Mouse (Mus musculus): ENCODE data around the gene Hoga1.
A peak's percentile ranks its signal among the peaks of the same experiment; 100 is the strongest.
"Not testable (repeated sequence)": the region's sequence is repeated elsewhere in the genome, so short reads cannot be mapped to it uniquely, and the experiment has no call there.

The Hoga1 gene

DNA sequence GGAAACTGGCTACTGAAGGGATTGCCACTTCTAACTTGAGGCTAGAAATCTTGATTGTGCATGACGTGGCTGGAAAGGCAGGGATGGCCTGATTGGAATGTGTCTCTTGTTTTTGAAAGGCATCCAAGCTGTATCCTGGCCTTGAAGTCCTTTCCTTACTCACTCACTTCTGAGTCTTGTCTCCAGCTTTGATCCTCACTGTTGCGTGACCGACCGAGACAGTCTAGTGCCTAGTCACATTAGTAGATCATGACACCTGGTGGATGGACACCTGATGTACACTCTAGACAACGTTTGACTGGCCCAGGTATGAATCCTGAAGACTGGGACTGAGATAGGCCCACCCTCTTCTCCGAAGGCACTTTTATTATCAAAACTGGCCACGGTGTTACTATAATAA lies 27.4 kb downstream of the Hoga1 start:
- DNase-seq, result peak; percentile 69 to 76

- no peak for DNase-seq
These were observed 29.6 kb downstream of the Hoga1 start for GRCm38 (mm10) chr19:42075051-42075450.

- no peak for DNase-seq
These were observed 30.6 kb downstream of the Hoga1 start for GRCm38 (mm10) chr19:42075992-42076391.

DNA sequence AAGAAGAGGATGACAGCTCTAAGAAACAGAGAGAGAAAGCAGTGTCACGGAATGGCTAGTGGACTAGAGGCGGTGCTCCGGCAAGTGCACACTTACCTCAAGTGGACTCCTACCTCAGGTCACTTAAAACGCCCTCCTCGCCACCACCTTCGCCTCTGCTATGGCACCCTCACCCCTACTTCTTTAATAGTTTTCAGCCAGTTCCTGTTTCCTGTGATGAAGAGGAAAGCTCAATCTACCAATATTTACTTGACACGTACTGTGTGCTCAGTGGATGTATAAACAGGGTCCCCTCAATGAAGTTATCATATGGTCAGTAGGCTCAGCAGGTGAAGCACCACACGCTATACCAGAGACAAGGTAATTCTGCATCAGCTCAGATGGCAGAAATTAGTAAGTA lies 33.2 kb downstream of the Hoga1 start:
- no peak for DNase-seq

DNA sequence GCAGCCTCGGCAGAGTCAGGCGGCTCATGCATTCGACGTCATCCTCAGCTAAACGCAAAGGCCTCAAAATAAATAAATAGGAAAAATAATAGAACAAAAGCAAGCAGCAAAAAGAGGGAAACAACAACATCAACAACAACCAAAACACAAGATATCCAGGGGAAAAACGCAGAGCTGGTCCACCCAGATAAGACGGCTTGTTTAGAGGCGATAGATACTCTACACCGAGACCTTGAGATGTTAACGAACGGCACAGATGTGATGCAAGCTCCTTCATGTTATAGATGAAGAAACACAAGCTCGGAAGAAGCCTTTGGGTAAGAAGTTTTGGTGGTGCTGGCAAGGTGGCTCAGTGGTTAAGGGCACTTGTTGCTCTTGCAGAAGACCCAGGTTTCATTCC lies 33.6 kb downstream of the Hoga1 start:
- DNase-seq, result no peak

DNA sequence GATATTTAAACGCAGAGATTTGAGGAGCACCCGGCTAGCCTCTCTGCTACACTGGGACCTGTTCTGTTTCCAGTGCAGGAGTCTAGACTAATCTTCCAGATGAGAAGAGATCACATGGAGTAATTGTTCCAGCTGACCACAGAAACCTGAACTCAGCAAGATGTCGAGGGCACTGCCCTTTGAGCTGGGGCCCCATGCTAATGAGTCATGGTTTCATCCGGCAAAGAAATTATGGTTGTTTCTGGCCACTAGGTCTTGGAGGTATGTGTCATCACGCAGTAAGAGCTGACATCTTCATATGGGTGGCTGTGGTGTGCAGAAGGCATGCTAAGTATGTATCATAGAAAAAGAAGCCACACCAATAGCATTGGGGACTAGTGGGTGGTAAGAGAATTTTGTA lies 34.5 kb downstream of the Hoga1 start:
- peak in 1 of 2 experiments; percentile 56 for DNase-seq

DNA sequence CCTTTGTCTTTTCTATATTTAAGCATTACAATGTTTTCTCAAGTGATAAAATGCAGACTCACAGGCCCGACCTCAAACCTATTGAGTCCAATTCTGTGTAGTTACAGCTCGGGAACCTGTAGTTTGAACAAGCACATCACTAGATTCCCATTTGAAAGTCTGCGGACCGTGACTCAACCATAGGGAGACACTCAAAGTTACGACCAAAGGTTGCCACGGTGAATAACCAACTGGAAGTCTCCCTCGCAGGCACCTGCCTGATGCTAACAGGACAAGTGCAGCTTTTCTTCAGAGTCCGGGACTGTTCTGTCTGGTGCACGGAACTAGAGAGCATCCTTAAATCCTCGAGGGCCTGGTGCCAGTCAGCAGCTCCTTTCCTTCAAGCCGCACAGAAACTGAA lies 35.1 kb downstream of the Hoga1 start:
- DNase-seq, result no peak

GRCm38 (mm10) chr19:42081613-42082012 lies 36.2 kb downstream of the Hoga1 start:
- DNase-seq, result not testable (repeated sequence)

DNA sequence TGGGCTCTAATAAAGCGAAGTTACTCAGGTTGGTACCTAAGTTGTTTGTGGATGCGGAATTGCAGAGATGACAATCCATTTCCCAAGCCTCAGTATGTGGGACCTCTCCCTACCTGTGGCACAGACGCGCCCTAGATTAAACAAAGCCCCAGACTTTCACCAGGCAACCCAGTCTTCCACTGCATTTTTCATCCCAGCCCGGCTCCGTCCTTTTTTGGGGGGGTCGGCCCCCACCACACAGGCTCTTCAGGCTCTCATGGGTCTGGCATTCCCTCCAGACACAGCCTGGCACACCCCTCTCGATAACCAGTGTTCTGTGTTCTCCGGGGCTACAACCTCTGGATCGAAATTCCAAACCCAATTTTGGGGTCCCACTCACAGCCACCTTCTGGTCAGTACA lies 40.3 kb downstream of the Hoga1 start:
- no peak for DNase-seq

DNA sequence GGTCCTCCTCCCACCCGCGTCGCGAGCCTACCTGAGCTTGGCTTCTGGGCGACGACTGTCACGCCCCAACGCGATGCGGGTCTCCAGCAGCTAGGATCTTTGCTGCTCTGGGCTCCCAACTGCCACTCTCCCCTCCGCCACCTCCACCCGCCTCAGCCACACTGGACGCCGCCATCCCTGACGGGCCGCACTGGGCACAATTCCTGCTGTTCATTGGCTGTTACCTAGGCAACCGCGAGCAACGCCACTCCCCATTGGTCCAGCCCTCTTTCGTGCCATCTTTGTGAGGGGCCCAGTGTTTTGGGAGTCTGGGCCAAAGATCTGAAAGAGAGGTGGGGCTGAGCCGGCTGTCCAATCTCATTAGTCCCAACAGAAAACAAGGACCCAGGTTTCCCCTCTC lies 40.8 kb downstream of the Hoga1 start, which contains the start of gene Morn4:
TSS of gene Morn4 (minus strand) at position 192 of the 400 bp plus-strand sequence.
- DNase-seq, result peak; percentile 90

DNA sequence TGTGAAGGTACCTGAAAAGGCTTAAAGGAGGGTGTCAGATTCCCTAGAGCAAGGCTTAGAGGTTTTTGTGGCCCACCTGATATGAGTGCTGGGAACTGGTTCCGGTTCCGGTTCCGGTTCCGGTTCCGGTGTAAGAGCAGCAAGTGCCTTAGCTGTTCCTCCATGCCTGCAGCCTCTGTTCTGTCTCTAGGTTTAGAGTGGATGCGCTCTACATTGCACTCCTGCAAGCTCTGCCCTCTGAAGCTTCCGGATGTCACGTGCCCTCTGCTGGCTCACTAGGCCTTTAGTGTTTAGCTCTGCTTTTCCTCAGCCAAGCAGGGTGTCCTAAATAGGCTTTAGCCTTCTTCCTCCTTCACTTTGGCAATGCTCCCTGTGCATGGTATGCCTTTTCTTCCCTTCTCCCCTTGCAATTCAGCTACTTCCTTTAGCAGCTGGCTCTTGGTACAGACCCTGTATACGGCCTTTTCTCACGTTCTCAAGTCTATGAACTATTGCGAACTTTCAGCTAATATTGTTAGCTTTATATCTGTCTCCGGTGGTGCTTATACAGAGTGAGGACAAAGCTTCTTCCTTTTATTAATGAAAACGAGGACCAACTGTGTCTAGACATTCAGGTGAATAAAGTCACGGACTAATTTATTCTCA lies 43.8 kb downstream of the Hoga1 start:
- DNase-seq, result peak; percentile 57 to 68

DNA sequence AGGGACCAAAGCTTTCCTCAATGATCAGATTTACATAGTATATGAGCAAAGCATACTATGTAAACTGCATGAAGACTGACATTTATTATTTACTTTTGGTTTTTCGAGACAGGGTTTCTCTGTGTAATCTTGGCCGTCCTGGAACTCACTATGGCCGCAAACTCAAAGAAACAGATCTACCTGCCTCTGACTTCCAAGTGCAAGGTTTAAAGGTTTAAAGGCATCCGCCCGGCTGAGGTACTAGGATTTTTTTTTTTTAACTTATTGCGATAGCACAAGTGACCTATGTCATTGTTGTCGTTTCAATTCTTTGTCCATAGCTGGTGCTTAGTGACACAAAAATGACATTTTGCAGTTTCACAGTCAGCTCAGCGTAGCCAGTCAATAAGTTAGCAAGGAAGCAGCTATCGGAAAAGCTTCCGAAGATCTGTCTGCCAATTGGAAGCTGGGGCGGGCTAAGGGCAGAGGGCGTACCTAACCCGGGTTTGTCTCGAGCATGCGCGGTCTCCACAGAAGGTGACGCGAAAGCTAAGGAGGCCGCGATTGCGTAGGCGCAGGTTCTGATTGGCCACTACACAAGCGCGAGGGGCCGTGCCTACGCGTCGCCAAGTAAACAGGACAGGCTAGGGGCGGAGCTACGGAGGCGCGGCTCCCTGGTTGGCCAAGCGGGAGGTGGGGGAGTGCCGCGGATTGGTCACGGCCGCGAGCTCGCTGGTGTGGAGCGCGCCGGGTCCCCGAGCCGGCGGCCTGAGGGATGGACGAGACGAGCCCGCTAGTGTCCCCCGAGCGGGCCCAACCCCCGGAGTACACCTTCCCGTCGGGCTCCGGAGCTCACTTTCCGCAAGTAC lies 44.6 kb downstream of the Hoga1 start, which contains the start of gene Pi4k2a:
TSS of gene Pi4k2a (plus strand) at position 723 of the 848 bp plus-strand sequence.
- DNase-seq, result peak; percentile 100

DNA sequence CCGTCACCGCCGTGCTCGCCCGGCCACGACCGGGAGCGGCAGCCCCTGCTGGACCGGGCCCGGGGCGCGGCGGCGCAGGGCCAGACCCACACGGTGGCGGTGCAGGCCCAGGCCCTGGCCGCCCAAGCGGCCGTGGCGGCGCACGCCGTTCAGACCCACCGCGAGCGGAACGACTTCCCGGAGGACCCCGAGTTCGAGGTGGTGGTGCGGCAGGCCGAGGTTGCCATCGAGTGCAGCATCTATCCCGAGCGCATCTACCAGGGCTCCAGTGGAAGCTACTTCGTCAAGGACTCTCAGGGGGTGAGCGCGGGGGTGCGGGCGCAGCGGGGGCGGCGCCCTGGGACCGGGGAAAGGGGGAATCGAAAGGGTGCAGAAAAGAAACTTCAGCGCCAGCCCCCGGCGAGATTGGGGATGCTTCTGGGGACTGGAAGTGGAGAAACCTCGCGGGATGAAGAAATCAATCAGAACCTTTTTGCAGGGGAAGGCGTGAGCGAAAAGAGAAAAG lies 45.3 kb downstream of the Hoga1 start:
- DNase-seq, result no peak

GRCm38 (mm10) chr19:42099406-42099805 lies 54.0 kb downstream of the Hoga1 start:
- no peak for DNase-seq

DNA sequence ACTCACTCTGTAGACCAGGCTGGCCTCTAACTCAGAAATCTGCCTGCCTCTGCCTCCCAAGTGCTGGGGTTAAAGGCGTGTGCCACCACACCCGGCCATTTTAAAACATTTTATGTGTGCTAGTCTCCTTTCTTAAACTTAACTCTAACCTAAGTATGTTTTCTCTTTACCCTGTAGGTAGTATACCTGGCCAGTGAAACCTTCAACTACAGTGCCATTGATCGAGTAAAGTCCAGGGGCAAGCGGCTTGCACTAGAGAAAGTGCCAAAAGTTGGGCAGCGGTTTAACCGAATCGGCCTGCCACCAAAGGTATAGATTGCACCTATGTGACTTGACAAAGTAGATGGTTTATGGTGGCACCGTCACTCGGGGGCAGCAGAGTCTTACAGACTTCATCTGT lies 59.3 kb downstream of the Hoga1 start:
- no peak for DNase-seq

GRCm38 (mm10) chr19:42115783-42116335 lies 70.4 kb downstream of the Hoga1 start:
- no peak for DNase-seq

GRCm38 (mm10) chr19:42118142-42118541 lies 72.7 kb downstream of the Hoga1 start:
- DNase-seq, result no peak

- no peak for DNase-seq
These were observed 73.2 kb downstream of the Hoga1 start for GRCm38 (mm10) chr19:42118596-42118995.

GRCm38 (mm10) chr19:42120451-42120850 lies 75.0 kb downstream of the Hoga1 start:
- DNase-seq, result no peak
